Mouse (Mus musculus): ENCODE results near the gene Ywhah.
A peak's percentile ranks its signal among the peaks of the same experiment; 100 is the strongest.
"Not testable (repeated sequence)": the region's sequence is repeated elsewhere in the genome, so short reads cannot be mapped to it uniquely, and the experiment has no call there.

The Ywhah gene

GRCm38 (mm10) chr5:33011132-33012106 lies 7.2 kb upstream of the Ywhah start:
- DNase-seq (ENCODE audit: low spot score in 2 of 2) = no peak

- DNase-seq (ENCODE audit: low spot score in 2 of 2) = no peak
These were observed 4.5 kb upstream of the Ywhah start for GRCm38 (mm10) chr5:33014096-33014495.

GRCm38 (mm10) chr5:33015579-33015978 lies 3.0 kb upstream of the Ywhah start:
- no peak for DNase-seq (ENCODE audit: low spot score in 2 of 2)

GRCm38 (mm10) chr5:33018189-33018560 lies 441 bp upstream of the Ywhah start:
- no peak for DNase-seq (ENCODE audit: low spot score in 2 of 2)

- DNase-seq (ENCODE audit: low spot score in 2 of 2) = no peak
These were observed 808 bp downstream of the Ywhah start for GRCm38 (mm10) chr5:33019426-33019821.

GRCm38 (mm10) chr5:33021622-33022021 lies 3.0 kb downstream of the Ywhah start:
- DNase-seq (ENCODE audit: low spot score in 2 of 2) = peak in 1 of 2 experiments; percentile 24

- DNase-seq (ENCODE audit: low spot score in 2 of 2) = no peak
These were observed 4.7 kb downstream of the Ywhah start for GRCm38 (mm10) chr5:33023337-33023736.

GRCm38 (mm10) chr5:33024474-33024873 lies 5.9 kb downstream of the Ywhah start:
- no peak for DNase-seq (ENCODE audit: low spot score in 2 of 2)

- DNase-seq (ENCODE audit: low spot score in 2 of 2) = no peak
These were observed 10.0 kb downstream of the Ywhah start for GRCm38 (mm10) chr5:33028656-33029055.

- DNase-seq (ENCODE audit: low spot score in 2 of 2) = no peak
These were observed 12.0 kb downstream of the Ywhah start for GRCm38 (mm10) chr5:33030425-33031175.

- DNase-seq (ENCODE audit: low spot score in 2 of 2) = no peak
These were observed 13.6 kb downstream of the Ywhah start for GRCm38 (mm10) chr5:33032036-33032773.

GRCm38 (mm10) chr5:33033121-33033520 lies 14.5 kb downstream of the Ywhah start:
- DNase-seq (ENCODE audit: low spot score in 2 of 2) = peak; percentile 64 to 78

GRCm38 (mm10) chr5:33033633-33034032 lies 15.0 kb downstream of the Ywhah start:
- DNase-seq (ENCODE audit: low spot score in 2 of 2) = not testable (repeated sequence)

- peak in 1 of 2 experiments; percentile 29 for DNase-seq (ENCODE audit: low spot score in 2 of 2)
These were observed 15.5 kb downstream of the Ywhah start for GRCm38 (mm10) chr5:33034100-33034499.

GRCm38 (mm10) chr5:33034916-33035315 lies 16.3 kb downstream of the Ywhah start:
- no peak for DNase-seq (ENCODE audit: low spot score in 2 of 2)

- DNase-seq (ENCODE audit: low spot score in 2 of 2) = no peak
These were observed 20.3 kb downstream of the Ywhah start for GRCm38 (mm10) chr5:33038656-33039509.

- DNase-seq (ENCODE audit: low spot score in 2 of 2) = peak; percentile 50 to 66
These were observed 20.9 kb downstream of the Ywhah start for GRCm38 (mm10) chr5:33039510-33039911.

- DNase-seq (ENCODE audit: low spot score in 2 of 2) = not testable (repeated sequence)
These were observed 22.1 kb downstream of the Ywhah start for GRCm38 (mm10) chr5:33040735-33041134.

- no peak for DNase-seq (ENCODE audit: low spot score in 2 of 2)
These were observed 24.8 kb downstream of the Ywhah start for GRCm38 (mm10) chr5:33043397-33043796.

GRCm38 (mm10) chr5:33044636-33045315 lies 26.2 kb downstream of the Ywhah start:
- DNase-seq (ENCODE audit: low spot score in 2 of 2) = no peak

Measured in spleen, postnatal 14 days (tissue).